Mouse (Mus musculus) ES-E14 (cell line): ENCODE data around the gene Cdc42bpg. TPM values are rescaled to one million over a fixed set of nuclear protein-coding genes. Genes with fewer than 3 reads are reported as not detected.

Experiments used
- DNase-seq: peaks from one replicate; pipeline ENCODE4 v3.0.0-alpha.2; 2013; ENCODE audit warnings: low read depth, low spot score
- H3K27ac ChIP-seq: 2 replicates; pipeline ENCODE4 v1.5.1; 2012; ENCODE audit warnings: low read depth, mild to moderate bottlenecking, low read length, moderate library complexity, mixed read lengths; ENCODE audit not compliant: poor library complexity, insufficient read depth, severe bottlenecking
- H3K36me3 ChIP-seq: 2 replicates; pipeline ENCODE4 v1.6.1; 2012; ENCODE audit warnings: mild to moderate bottlenecking, low read length, moderate library complexity, mixed read lengths; ENCODE audit not compliant: control insufficient read depth, poor library complexity, insufficient read depth, severe bottlenecking
- H3K4me1 ChIP-seq, 2 experiments: fragments of 150-350 bp in 1 of 2; sonication (generic) in 1 of 2; 2 replicates each; pipeline ENCODE4 v1.6.1; 2012; ENCODE audit warnings: low read length in 2 of 2, mild to moderate bottlenecking in 1 of 2, mixed read lengths in 1 of 2; ENCODE audit not compliant: control insufficient read depth in 2 of 2, insufficient read depth in 2 of 2, poor library complexity in 1 of 2
- H3K4me3 ChIP-seq, 2 experiments: fragments of 150-350 bp in 1 of 2; sonication (generic) in 1 of 2; 2 replicates each; pipeline ENCODE4 v1.5.1; 2012; ENCODE audit warnings: low read length in 2 of 2, low read depth in 1 of 2, mild to moderate bottlenecking in 1 of 2, mixed read lengths in 1 of 2; ENCODE audit not compliant: insufficient read depth in 1 of 2, poor library complexity in 1 of 2, severe bottlenecking in 1 of 2
- H3K9ac ChIP-seq: 2 replicates; pipeline ENCODE4 v1.6.1; 2012; ENCODE audit warnings: low read depth, mild to moderate bottlenecking, low read length, mixed read lengths; ENCODE audit not compliant: poor library complexity, insufficient read depth, severe bottlenecking
- H3K9me3 ChIP-seq: fragments of 150-350 bp; sonication (generic); 2 replicates; pipeline ENCODE4 v1.6.1; 2012; ENCODE audit warnings: low read depth, mild to moderate bottlenecking, low read length; ENCODE audit not compliant: control insufficient read depth, insufficient read depth
- CHD2 ChIP-seq: IDR thresholded peaks from 2 replicates; pipeline ENCODE4 v1.6.1; 2014; ENCODE audit warnings: mild to moderate bottlenecking, low read depth, low read length, inconsistent platforms
- HCFC1 ChIP-seq: IDR thresholded peaks from 2 replicates; pipeline ENCODE4 v1.6.1; 2012; ENCODE audit warnings: low read length, inconsistent platforms, borderline replicate concordance; ENCODE audit not compliant: insufficient read depth
- MAFK ChIP-seq: IDR thresholded peaks from 2 replicates; pipeline ENCODE4 v1.6.1; 2014; ENCODE audit warnings: mild to moderate bottlenecking, low read depth, low read length, inconsistent platforms; ENCODE audit not compliant: insufficient read depth
- ZC3H11A ChIP-seq: IDR thresholded peaks from 2 replicates; pipeline ENCODE4 v1.6.1; 2012; ENCODE audit warnings: low read depth, mild to moderate bottlenecking, inconsistent platforms, low read length, borderline replicate concordance
- ZNF384 ChIP-seq: IDR thresholded peaks from 2 replicates; pipeline ENCODE4 v1.6.1; 2012; ENCODE audit warnings: low read depth, low read length, inconsistent platforms
- in situ Hi-C, 2 experiments: fragments of 600-800 bp; cut with MboI; formaldehyde crosslinking; loops; one replicate each; pipeline ENCODE4 v1.15.1; 2025; ENCODE audit warnings: low sequenced_read_pairs in 2 of 2, inconsistent platforms in 1 of 2; ENCODE audit not compliant: unreplicated experiment in 2 of 2
- total RNA-seq: library from RNA; depleted of rRNA; stranded (reverse); fragments of 300-350 nt; gene quantifications from 2 replicates; pipeline ENCODE4 v1.2.3, GENCODE M21; 2012

The Cdc42bpg gene
- total RNA-seq, 1 experiment: 35.5 TPM

DNA sequence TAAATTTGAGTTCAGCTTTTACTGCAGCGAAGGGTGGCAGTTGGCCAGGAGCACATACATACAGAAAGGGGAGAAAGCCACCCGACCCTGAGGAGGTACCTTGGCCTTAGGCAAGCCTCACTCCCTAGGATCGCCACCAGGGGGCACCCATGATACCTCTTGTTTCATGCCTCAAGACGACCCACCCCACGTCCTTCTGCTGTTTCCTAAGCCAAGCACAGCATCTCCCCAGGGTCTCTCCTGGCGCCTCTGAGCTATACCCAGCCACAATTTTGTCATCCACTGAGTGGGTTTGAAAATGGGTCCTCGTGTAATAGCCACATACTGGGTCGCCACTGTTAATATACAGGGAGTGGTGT is 38.1 kb upstream of the Cdc42bpg start:
- Histone ChIP-seq H3K4me1 (peaks cover 16 to 37% of the 10 kb centered on the region in 2 experiments), H3K27ac (no peak overlapping the region), H3K4me3 (no peak overlapping the region), H3K36me3 (no peaks in the 10 kb centered on the region), H3K9me3 (no peaks in the 10 kb centered on the region), H3K9ac (no peak overlapping the region)
- TF ChIP-seq MAFK (no peak), ZC3H11A (peak; percentile 66; the same call in 1 of the 2 replicates)
- in situ Hi-C loops: no loop called here
- peak; percentile 96 for DNase-seq

DNA sequence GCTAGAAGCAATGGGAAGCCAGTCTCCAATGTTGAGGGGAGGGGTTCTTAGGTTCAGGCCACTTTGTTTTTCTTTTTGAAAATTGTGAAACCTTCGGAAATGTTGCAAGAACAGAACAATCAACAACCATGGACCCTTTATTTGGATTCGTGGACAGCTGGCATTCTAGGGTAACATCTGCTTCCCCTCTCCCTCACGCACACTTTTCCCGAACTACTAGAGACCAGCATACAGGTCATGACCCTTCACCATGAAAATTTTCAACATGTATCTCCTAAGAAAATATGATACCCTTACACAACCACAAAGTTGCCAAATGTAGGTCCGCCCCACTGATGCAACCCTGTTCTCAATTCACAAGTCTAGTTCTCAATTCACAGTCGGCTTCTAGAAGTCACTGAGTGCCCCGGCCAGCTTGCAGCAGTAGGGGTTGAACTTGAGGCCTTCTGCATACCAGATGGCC is 37.6 kb upstream of the Cdc42bpg start:
- H3K4me1 ChIP-seq: peaks cover 16 to 37% of the 10 kb centered on the region in 2 experiments
- no peak overlapping the region for H3K9ac ChIP-seq
- TF ChIP-seq ZNF384 (no peak), HCFC1 (no peak), MAFK (no peak), CHD2 (no peak), ZC3H11A (no peak)
- H3K36me3 ChIP-seq: no peaks in the 10 kb centered on the region
- in situ Hi-C loops: no loop called here
- H3K9me3 ChIP-seq: no peaks in the 10 kb centered on the region
- DNase-seq: no peak
- H3K27ac ChIP-seq: no peak overlapping the region
- no peak overlapping the region for H3K4me3 ChIP-seq

DNA sequence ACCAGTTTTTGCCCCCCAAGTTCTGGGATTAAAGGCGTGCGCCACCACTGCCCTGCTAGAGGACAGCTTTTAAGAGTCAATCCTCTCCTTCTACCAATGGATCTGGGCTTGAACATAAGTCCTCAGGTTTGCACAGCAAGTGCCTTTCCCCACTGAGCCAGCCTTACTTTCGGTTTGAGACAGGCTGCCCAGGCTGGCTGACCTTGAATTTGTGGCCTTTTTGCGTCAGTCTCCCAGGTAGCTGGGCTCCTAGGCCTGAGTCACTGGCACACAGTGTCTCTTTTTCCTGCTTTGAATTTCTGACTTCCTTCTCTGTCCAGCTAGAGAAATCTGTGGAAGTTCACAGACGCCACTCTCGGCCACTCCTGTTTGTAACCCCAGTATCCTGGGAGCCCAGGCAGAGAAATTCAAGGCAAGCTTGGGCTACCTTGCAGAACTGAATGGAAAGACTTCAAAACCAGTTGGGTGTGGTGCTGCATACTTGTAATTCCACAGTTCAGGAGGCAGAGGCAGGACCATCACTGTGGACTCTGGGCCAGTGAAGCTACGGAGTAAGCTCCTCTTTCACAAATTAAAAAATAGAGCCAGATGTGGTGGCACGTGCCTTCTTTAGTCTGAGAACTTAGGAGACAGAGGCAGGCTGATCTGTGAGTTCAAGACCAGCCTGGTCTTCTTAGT is 36.3 kb upstream of the Cdc42bpg start:
- TF ChIP-seq ZNF384 (no peak), CHD2 (no peak), HCFC1 (no peak), ZC3H11A (no peak)
- in situ Hi-C loops: no loop called here
- peaks cover 16 to 26% of the 10 kb centered on the region in 2 experiments for H3K4me1 ChIP-seq
- peak overlapping the region; percentile 93 for H3K27ac ChIP-seq
- H3K4me3 ChIP-seq: no peak overlapping the region; a peak in 1 of 4 replicates
- DNase-seq: peak; percentile 39
- H3K9me3 ChIP-seq: no peaks in the 10 kb centered on the region
- no peaks in the 10 kb centered on the region for H3K36me3 ChIP-seq
- peak overlapping the region; percentile 60; the same call in 1 of the 2 replicates for H3K9ac ChIP-seq

DNA sequence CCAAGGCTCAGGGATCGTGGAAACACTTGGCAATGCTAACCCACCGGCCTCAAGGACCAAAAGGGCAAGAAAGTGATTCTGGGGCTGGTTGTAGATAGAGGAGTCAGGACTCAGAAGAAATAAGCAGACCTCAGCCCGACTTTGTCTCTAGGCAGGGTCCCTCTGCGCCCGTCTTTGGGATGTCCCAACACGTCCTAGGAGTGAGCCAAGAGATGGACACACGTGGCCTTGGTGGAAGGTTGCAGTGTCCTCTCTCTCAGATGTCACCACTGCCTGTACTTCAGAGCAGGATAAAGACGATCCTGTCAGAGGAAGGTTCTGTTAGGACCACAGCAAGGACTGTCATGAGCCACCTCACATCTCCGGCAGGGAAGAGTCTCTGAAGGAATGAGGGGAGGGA is 35.6 kb upstream of the Cdc42bpg start:
- TF ChIP-seq HCFC1 (no peak), ZC3H11A (no peak), CHD2 (no peak), MAFK (no peak), ZNF384 (no peak)
- no peak overlapping the region for H3K4me3 ChIP-seq
- H3K9ac ChIP-seq: no peak overlapping the region; the same call in 1 of the 2 replicates
- in situ Hi-C loops: no loop called here
- H3K9me3 ChIP-seq: no peaks in the 10 kb centered on the region
- peak overlapping the region; percentile 93 for H3K27ac ChIP-seq
- H3K36me3 ChIP-seq: no peaks in the 10 kb centered on the region
- peaks cover 19 to 23% of the 10 kb centered on the region in 2 experiments for H3K4me1 ChIP-seq
- DNase-seq: no peak

DNA sequence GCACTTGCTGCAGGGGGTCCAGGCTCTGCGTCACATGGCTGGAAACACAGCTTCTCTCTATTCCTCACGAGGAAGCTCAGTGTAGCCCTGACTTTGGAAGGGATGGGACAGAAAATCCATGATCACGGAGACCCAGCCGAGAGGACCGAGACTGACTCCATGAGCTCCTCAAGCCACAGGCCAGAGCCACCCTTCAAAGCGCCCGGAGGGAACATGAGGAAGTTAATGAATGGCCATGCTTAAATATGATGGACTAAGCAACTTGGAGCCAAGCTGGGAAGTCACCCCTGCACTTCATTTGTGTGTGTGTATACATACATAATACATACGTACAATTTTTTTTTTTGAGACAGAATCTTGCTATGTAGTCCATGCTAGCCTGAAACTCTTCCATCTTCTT is 35.0 kb upstream of the Cdc42bpg start:
- Histone ChIP-seq H3K4me3 (no peak overlapping the region), H3K27ac (peak overlapping the region; percentile 93), H3K4me1 (peaks cover 19 to 23% of the 10 kb centered on the region in 2 experiments), H3K9ac (peak overlapping the region; percentile 1; the same call in 1 of the 2 replicates), H3K9me3 (no peaks in the 10 kb centered on the region), H3K36me3 (no peaks in the 10 kb centered on the region)
- TF ChIP-seq ZC3H11A: no peak
- no peak for TF ChIP-seq ZNF384
- no peak for TF ChIP-seq CHD2
- TF ChIP-seq MAFK: no peak
- no peak for TF ChIP-seq HCFC1
- DNase-seq: no peak
- in situ Hi-C loops: no loop called here
